ENCODE assay signal across 8 mouse cellular contexts in the genomic region with DNA sequence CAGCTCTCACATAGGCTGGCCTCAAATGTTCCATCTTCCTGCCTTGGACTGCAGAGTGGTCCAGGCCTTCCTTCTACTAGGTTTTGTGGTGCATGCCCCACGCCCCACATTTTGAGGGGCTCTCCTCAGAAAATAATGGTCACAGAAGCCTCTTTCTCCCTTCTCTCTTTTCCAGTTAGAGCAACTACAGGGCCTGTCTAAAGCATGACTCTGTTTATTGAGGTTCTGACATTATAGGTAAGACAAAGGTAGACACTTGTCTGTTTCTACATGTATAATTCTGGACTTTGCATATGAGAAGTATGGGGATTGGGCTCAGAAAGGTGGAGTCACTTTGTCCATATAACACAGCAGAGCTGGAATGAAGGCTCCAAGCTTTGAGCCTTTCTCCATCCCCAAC. TPM values are rescaled to one million over a fixed set of nuclear protein-coding genes. Genes with fewer than 3 reads are reported as not detected.
DNase-seq lines count a peak whose midpoint lies in the region; ATAC-seq and TF ChIP-seq lines count a peak whose summit lies in the region.

A gene (minus strand): TSS at position 101 of the 400 bp plus-strand sequence.

- peak within 1 kb of the TSS; percentile 76 for H3K4me3 ChIP-seq in gastrocnemius, adult 2 months
- H3K4me3 ChIP-seq in testis, adult 2 months (ENCODE audit: control insufficient read depth, low read depth, low read length), result peak within 1 kb of the TSS; percentile 77
- peak within 1 kb of the TSS; percentile 94 for H3K4me3 ChIP-seq in liver, embryonic 11.5 days (ENCODE audit: low read depth, low read length)
- peak within 1 kb of the TSS; percentile 86 for H3K4me3 ChIP-seq in stomach, embryonic 16.5 days (replicated peaks; ENCODE audit: low read length)

- TF ChIP-seq POLR2A in testis, adult 2 months (IDR thresholded peaks at IDR 0.05; ENCODE audit: control insufficient read depth, low read depth, low read length), result no peak

- no peaks in the 10 kb centered on the region for H3K36me3 ChIP-seq in testis, adult 2 months (ENCODE audit: control insufficient read depth, insufficient read depth, low read length)
- H3K36me3 ChIP-seq in liver, embryonic 11.5 days (ENCODE audit: control insufficient read depth, insufficient read depth, low read length), result no peaks in the 10 kb centered on the region
- H3K36me3 ChIP-seq in stomach, embryonic 16.5 days (ENCODE audit: control insufficient read depth, insufficient read depth, low read length), result no peaks in the 10 kb centered on the region

- no peak for TF ChIP-seq CTCF in gastrocnemius, adult 2 months (IDR thresholded peaks at IDR 0.05)
- TF ChIP-seq CTCF in testis, adult 2 months (IDR thresholded peaks at IDR 0.05; ENCODE audit: control insufficient read depth, insufficient read depth, insufficient replicate concordance, low read depth, low read length), result no peak

- ATAC-seq in liver, embryonic 11.5 days (replicated peaks; ENCODE audit: low FRiP score), result no peak
- ATAC-seq in stomach, embryonic 16.5 days (ENCODE audit: insufficient read depth, low FRiP score), result no peak
- ATAC-seq in activated CD4-positive, CD25-positive, alpha-beta regulatory T cell, adult 4 months, result no peak
- no peak for ATAC-seq in CD4-positive, CD25-positive, alpha-beta regulatory T cell, adult 4 months

- intact Hi-C loops in gastrocnemius, adult 2 months (cut with DNase I), result loop anchor here (5.0 kb wide), 2 partner anchors 37 to 53 kb away; a partner anchor contains a TSS

- no peaks in the 10 kb centered on the region for H3K9me3 ChIP-seq in liver, embryonic 11.5 days (ENCODE audit: control insufficient read depth, low read length)
- no peaks in the 10 kb centered on the region for H3K9me3 ChIP-seq in stomach, embryonic 16.5 days (replicated peaks; ENCODE audit: control insufficient read depth, low read length)

- WGBS in liver, embryonic 11.5 days, result 88% methylated on average over 1 of the region's 1 CpGs
- 90% methylated on average over 1 of the region's 1 CpGs for WGBS in stomach, embryonic 16.5 days

- peak within 1 kb of the TSS; percentile 78 for H3K9ac ChIP-seq in liver, embryonic 11.5 days (ENCODE audit: low read depth, low read length)
- H3K9ac ChIP-seq in stomach, embryonic 16.5 days (ENCODE audit: low read length), result peak within 1 kb of the TSS; percentile 84

- peak within 1 kb of the TSS; percentile 98 for H3K27ac ChIP-seq in gastrocnemius, adult 2 months
- H3K27ac ChIP-seq in testis, adult 2 months (ENCODE audit: control insufficient read depth, insufficient read depth, low read depth, low read length), result peak within 1 kb of the TSS; percentile 86
- peak within 1 kb of the TSS; percentile 99 for H3K27ac ChIP-seq in liver, embryonic 11.5 days (ENCODE audit: low read depth, low read length)
- peak within 1 kb of the TSS; percentile 90 for H3K27ac ChIP-seq in stomach, embryonic 16.5 days (ENCODE audit: low read length)

- H3K4me2 ChIP-seq in liver, embryonic 11.5 days, result peak within 1 kb of the TSS; percentile 90
- peak within 1 kb of the TSS; percentile 91 for H3K4me2 ChIP-seq in stomach, embryonic 16.5 days (ENCODE audit: low read depth, low read length)

- peaks cover 15% of the 10 kb centered on the region for H3K4me1 ChIP-seq in testis, adult 2 months (ENCODE audit: control insufficient read depth, insufficient read depth, low read length)
- peaks cover 34% of the 10 kb centered on the region for H3K4me1 ChIP-seq in liver, embryonic 11.5 days (replicated peaks; ENCODE audit: control insufficient read depth, insufficient read depth, low read length)
- peaks cover 26% of the 10 kb centered on the region for H3K4me1 ChIP-seq in stomach, embryonic 16.5 days (ENCODE audit: control insufficient read depth, insufficient read depth, low read length)

- no peak for DNase-seq in gastrocnemius, adult 2 months
- DNase-seq in gastrocnemius, postnatal 10 days, result no peak
- DNase-seq in testis, postnatal 10 days (ENCODE audit: low spot score), result no peak
- DNase-seq in liver, embryonic 11.5 days (ENCODE audit: low spot score), result no peak

- H3K27me3 ChIP-seq in testis, adult 2 months (ENCODE audit: control insufficient read depth, insufficient read depth, low read length), result no peaks in the 10 kb centered on the region
- H3K27me3 ChIP-seq in liver, embryonic 11.5 days (replicated peaks; ENCODE audit: control insufficient read depth, insufficient read depth, low read length), result no peaks in the 10 kb centered on the region
- H3K27me3 ChIP-seq in stomach, embryonic 16.5 days (ENCODE audit: control insufficient read depth, insufficient read depth, low read length), result no peaks in the 10 kb centered on the region

RNA-seq across cellular contexts. Expression of the gene that starts here (rescaled TPM):
- 1 to 10 TPM in 1 of 2 experiments, under 1 TPM in 1; 0.84 to 1.2 TPM for total RNA-seq in gastrocnemius, adult 2 months (2021)
- 1 to 10 TPM; 1.6 to 1.9 TPM for total RNA-seq in gastrocnemius, postnatal 10 days (2021)
- polyA plus RNA-seq in testis, adult 2 months (2012; rRNA removed), result 6.3 and 6.6 TPM in 2 replicates
- 0.52 and 0.86 TPM in 2 replicates for polyA plus RNA-seq in liver, embryonic 11.5 days (2014; fragmentation: Nextera tagmentation; extraction: Ambion mirVana)
- 1.4 and 1.5 TPM in 2 replicates for polyA plus RNA-seq in stomach, embryonic 16.5 days (2015; fragmentation: Nextera tagmentation; extraction: Ambion mirVana)
- 1 to 10 TPM in 1 of 2 experiments, under 1 TPM in 1; 0.98 to 1.2 TPM for polyA plus RNA-seq in activated CD4-positive, CD25-positive, alpha-beta regulatory T cell, adult 4 months (2017; shearing (Covaris generic))
- polyA plus RNA-seq in CD4-positive, CD25-positive, alpha-beta regulatory T cell, adult 4 months (2017; shearing (Covaris generic)), result 1 to 10 TPM; 1.2 to 1.7 TPM
